Mouse (Mus musculus) embryo, embryonic 9.5 days (tissue): ENCODE data around the gene Tmem9b.

Experiments
- DNase-seq: peaks from one replicate; pipeline ENCODE4 v3.0.0-alpha.2; 2017; ENCODE audit errors: extremely low spot score

The Tmem9b gene

DNA sequence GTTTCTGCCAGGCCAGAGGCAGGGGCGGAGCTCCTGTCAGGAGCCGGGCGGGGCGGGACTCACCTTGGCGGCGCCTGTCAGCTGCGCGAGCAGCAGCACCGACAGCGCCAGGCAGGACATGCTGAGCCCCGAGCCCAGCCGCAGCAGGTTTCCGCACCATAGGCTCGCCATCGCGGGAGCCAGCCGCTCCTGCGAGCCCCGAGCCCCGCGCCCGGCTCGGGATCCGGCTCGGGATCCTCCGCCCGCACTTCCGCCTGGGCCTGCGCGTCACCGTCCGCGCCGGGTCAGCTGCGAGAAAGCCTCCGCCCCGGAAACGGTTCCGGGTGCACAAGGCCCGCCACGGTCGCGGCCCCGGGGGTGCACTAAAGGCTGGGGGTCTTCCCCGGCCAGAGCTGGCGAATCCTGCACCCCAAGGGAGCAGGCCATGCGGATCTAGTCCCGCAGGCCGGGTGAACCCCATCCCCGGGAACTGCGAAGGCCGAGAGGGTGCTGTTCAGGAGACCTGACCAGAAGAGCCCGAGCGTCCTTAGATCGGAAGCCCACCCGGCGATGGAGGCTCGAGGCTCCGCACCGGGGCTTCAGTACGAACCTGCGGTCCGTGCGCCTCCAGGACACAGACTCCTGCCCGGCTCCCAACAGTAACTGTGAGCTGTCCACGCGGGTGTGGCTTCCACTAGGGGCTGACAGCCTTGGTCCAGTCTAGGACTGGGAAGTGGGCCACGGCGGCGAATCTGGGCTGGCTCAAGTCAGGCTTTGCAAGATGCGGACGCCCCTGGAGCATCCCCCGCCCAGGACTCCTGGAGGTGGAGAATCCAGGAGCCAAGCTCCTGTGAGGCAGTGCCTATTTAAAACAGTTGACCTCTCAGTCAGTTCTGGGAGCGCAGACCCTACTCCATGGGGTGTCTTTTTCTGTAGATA lies at the start of gene Tmem9b:
Tmem9b (minus strand) TSS at position 868 of the 918 bp plus-strand sequence.
- DNase-seq: peak; percentile 86

DNA sequence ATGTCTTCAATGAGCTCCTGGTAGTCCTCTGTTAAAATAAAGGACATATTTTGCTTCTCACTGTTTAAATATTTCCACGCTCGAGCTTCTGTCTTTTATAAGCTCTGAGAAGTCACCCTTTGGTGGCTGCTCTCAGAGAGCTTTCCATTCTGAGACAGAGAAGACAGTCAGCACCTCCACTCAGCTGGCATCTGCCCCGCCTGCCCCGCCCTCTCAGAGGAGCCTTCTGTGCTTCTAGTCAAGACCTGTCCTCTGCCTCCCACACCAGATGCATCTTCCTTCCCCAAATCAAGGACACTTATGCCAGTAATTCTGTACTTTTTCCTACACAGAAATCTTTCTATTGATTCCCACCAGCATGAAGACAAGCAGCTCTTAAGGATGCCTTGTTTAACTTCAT lies 48.0 kb upstream of the Tmem9b start:
- no peak for DNase-seq

DNA sequence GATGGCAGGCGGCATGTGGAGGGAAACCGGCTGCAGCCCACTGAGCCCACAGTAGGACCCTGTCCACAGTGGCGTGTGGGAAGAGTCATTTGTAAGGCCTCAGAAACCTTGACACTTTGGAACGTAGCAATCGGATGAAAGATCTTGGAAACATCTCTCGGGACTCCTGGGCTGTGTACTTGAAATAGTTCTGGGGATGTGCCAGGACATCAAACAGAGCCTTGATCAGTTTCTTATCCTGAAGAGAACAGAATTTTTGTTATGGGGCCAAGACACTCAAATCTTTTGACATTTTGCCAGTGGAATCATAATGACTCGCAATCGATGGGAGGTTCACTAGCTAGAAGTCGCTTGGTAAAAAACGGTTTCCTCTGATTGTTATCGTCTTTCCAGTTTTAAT lies 46.5 kb upstream of the Tmem9b start:
- DNase-seq: no peak

DNA sequence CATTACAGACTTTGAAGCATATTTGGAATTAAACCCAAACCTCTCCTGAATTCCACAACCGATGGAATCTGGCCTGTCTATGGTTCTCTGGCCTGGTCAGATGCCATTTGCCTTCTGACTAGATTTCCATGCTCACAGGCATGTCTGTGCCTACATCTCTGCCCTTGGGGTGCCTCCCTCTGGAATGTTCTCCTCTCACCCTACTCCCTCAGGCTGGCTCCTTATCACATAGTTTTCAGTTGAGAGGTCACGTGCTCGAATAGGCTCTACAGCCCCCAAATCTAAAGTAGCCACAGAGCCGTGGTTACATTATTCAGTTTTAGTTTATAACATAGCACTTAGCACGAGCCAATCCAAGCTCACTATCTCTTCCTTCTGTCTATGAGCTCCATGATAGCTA lies 42.9 kb upstream of the Tmem9b start:
- DNase-seq: no peak

DNA sequence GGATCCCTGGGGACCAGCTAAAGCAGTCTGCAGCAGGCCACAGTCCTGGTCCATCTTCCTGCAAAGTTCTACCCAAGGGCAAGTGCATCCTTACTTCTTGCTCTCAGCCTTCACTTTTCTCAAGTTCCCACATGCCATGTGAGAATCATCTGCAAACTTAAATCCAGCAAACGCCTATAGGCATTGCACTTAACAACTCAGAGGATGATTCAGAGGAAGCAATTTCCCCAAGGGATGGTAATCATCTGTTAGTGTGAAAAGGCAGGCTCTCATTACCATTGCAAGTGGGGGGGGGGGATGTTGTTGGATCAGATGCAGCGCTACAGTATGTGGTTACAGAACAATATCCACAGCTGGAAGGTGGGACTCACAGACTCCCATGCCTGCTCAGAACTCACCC lies 41.9 kb upstream of the Tmem9b start:
- DNase-seq: no peak

DNA sequence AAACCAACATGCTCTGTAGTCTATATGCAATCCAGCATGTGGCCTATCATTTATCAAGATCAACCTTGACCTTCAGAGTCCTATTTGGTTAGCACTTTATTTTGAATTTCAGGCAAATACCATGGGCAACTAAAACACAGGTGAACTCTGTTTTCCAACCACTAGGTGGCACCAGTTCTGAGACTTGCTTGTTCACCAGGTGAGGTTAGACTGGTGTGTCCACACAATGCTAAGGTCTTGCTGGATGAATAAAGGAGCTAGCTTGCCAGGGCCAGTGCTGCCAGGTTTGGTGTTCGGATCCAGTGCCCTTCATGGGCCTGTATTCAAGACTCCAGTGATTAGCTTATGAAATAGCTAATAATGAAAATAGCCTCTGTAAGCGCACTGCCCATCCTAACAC lies 40.1 kb upstream of the Tmem9b start:
- DNase-seq: peak; percentile 50

DNA sequence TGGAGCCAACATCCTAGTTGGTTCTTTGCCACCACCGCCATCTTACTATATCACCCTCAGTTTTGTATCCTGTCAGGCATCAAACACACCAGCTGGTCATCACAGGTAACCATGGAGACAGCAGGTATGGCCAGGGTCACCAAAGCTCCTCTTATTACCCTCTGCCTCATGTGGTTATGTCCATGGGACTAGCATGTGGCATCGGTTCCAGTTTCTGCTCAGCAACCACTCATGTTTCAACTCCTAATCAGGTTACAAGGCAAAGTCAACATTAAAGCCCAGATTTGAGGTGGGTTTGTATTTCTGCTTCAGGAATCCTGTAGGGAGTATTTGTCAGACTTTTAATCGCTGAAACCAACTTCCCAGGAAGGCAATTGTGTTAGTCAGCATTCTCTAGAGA lies 38.1 kb upstream of the Tmem9b start:
- DNase-seq: no peak

DNA sequence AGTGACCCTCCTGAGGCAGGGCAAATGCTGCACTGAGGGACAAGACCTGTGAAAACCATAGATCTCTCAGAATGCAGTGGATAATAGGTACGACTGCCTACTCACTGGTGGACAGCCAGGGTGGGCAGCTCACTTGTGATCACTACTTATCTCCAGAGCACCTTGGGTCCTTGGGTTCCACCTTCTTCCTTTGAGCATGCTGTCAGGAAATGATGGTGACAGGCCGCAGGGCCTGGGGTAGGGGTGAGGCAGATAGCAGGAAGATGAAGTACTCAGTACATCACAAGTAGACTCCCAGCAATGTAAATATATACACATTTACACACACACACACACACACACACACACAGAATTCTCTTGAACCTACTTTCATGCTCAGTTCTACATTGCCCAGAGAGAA lies 35.2 kb upstream of the Tmem9b start:
- no peak for DNase-seq

DNA sequence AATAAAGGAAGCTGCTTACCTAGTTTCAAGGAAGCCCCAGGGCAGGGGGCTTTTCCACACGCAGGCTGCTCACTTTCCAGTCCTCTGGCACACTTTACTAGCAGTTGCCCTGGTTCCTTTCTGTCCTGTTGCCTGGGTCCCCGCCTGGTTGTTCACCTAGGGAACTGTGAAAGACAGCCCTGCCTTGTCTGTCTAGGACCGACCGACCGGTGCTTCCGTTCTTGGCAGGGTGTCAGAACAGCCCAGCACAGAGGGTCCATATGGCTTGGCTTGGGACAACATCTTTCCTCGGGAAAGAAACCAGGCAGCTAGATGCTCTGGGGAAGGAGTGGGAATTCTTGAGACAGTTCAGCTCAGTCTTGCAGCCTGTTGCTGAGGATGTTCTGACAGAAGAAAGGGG lies 30.6 kb upstream of the Tmem9b start:
- DNase-seq: no peak

DNA sequence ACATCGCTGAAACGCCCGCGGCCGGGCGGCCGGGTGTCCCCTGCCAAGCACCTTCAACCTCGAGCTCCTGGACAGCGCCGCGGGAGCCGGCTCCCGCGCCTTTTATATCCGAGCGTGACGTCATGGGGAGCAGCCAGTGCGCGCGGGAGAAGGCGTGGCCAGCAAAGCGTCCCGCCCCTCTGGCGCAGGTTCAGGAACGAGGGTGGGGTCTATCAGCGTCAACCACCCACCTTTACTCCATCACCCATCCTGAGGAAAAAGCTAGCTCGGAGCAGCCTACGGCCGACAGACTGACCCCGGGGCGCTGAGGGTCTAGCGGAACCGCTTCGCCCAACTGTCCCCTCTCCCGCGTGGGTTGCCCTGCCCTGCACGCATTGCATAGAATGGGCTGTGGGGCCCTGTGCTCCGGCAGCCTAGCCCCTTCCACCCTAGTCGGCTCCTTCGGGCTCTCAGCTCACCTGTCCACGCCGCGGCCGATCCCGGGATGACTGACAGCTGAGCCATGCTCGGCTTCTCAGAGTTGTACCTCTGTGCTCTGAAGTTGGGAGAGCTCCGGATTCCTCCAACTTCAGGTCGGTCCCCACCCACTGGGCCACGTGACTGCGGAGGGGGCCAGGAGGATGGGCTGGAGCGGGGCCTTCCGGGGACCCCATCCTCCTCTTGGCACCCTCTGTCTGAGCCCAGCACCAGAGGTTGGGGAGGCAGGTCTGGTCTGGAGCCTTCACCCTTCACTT lies 29.0 kb upstream of the Tmem9b start, which contains the start of gene Nrip3:
Nrip3 (minus strand) TSS at position 556 of the 734 bp plus-strand sequence.
- peak; percentile 87 for DNase-seq

DNA sequence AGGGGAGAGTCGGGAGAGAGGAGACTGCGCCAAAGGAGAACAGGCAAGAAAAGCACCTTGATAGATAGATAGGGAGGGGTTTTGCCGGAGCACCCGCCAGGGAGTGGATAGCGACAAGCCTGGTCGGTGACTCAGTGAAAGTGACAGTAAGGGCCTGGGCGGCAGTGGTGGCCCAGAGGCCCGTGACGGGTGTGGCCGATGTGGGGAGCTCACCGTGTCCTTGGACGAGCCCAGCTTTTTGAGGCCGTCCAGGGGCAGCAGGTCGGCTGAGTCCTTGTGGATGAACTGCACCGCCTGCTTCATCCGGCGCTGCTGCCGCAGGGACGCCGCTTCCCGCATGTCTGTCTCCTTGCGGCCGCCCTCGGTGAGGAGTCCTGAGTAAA lies 28.4 kb upstream of the Tmem9b start:
- DNase-seq: no peak

DNA sequence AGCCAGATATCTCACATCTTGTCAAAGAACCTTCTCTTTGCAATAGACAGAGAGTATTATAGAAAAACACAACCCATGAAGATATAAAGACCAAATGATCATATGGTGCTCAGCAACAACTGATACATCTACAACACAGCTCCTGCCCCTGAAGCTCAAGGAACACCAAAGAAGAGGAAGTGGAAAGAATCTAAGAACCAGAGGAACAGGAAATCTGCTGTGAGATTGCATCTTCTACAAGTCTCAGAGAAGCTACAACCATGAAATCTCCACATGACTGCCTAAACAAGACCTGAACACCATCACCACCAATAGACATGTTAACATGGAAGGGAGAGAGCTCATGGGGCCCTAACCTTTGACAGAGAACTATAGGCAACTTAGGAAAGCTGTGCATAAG lies 19.6 kb upstream of the Tmem9b start:
- DNase-seq: no peak

DNA sequence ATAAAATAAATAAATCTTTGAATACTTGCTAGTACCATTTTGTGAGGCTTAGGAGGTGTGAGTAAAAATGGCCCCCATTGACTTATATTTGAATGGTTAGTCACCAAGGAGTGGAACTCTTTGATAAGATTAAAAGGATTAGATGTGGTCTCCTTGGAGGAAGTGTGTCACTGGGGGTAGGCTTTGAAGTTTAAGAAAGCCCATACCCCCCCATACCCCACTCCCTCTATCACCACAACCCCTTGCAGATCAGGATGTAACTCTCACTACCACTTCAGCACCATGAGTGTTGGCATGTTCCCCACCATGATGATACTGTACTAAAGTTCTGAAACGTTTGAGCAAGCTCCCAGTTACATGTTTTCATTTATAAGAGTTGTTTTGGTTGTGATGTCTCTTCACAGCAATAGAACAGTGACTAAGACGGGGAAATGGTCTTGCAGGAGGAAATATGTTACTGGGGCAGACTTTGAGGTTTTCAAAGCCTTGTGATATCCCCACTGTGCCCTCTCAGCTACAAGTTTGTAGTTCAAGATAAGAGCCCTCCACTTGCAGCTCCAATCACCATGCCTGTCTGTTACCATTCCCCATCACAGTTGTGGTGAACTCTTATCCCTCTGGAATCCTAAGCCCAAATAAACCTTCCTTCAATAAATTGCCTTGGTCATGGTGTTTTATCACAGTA lies 16.2 kb upstream of the Tmem9b start:
- no peak for DNase-seq

DNA sequence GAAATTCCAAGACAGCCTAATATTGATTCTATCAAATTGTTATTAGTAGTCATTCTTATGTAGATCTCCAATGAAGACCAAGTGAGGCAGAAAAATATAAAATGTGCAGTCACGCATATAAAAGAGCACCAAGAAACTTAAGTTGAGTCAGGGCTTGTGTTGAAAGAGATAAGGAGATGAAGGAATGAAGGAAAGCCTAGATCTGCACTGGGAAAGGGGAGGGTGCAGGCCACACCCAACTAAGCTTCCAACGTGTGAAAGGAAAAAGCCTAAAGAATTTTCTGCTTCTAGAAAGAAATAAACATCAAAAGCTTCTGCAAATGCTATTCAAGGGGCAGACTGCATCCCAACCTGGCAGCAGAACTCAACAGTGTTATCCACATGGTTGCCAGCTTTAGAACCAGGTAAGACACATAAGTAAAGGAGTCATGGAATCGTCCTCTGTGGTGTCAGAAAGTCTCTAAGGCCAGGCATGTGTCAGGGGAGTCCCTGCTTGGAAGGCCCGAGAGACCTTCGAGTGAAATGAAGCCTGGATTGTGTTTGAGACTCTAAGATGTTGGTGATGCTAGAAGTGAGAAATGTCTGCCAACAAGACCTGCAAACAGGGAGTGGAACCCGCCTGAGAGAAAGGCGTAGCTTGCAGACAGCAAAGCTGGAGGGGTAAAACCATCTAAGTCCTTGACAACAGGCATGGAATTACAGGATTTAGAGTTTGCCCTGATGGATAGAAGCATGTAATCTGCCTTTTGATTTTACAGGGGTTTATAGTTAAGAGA lies 15.1 kb upstream of the Tmem9b start:
- no peak for DNase-seq

DNA sequence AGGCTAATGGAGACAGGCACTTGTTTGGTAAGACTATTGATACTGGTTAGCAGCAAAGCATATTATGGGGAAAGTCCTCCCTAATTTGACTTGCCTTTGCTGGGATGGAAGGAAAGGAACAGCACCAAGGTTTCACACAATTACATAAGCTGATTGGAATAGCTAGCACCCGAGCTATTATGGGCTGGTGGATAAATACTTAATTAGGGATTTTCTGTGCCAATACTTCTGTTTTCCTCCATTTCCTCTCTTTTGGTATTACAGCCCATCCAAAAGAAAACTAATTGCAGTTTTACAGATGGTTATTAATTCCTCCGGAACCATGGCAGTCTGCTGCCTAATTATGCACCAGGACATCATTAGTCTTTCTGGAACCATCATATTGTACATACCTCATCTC lies 11.3 kb upstream of the Tmem9b start:
- DNase-seq: no peak

DNA sequence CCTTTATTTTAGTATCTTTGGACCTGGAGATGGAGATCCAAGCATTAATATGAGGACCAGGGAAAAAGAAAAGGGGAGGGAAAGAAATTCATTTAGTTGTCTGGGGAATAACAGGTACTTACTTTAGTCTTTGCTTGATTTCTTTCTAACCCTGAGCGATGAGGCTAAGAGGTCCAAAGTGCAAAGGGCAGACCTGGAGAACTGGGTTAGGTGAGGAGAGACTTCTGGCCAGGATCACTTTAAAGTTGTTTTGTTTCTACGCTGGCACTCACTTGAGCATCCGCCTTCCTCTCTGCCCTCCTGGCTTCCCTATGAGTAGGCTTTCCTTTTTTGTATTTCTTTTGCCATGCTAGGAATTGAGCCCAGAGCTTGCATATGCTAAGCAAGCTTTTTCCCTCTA lies 3.6 kb upstream of the Tmem9b start:
- DNase-seq: no peak

DNA sequence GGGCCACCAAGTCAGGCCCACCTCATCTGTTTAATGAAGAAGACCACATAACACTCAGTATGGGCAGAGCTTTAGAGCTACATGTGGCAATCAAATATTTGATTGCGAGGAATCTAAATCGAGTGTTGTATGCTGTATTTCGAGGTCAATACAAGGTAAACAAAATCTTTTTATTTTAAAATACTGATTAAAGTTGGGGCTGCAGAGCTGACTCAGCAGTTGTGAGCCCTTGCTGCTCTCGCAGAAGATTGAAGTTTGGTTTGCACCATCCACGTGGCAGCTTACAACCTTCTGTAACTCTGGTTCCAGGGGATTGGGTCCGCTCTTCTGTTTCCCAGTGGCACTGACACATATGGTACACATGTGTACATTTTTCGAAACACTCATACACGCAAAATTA lies 1.4 kb upstream of the Tmem9b start:
- DNase-seq: no peak

DNA sequence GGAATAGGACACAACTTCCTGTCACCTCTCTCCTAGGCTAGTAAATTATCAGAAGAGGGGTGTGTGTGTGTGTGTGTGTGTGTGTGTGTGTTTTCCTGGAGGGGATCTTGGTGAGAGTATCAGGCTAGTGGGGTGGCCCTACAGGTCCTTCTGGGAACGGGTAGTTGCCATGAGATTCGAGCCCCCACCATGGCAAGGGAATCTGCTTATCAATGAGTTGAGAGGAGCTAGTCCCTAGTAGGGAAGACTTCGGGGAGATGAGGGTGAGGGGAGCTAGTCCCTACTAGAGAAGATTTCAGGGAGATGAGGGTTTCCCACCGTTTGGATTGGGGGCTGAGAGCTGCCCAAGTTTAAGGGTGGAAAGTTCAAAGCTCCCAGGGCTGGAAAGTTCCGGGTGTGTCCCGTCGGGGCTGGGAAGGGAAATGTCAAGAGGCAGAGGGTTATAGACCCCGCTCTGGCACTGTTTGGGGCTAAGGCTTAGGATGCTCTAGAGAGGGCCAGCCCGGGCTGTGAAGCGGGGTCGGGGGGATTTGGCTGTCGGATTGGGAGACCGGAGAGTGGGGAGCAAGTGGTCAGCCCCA lies 1.2 kb downstream of the Tmem9b start:
- DNase-seq: no peak

DNA sequence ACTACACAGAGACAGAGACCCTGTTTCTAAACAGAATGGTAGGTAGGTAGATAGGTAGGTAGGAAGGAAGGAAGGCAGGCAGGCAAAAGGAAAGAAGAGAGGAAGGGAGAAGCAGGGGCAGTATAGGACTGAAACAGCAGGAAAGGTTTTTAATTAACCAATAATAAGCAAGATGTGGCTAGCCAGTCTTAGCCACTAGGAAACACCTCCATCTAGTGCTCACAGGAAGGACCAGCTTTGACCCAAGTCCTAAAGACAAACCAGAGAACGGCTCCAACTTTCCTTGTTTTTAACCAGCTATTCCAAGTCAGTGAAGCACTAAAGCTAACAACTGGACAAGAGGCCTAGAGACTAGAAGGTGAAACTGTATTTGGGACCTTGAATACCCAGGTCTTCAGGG lies 4.9 kb downstream of the Tmem9b start:
- no peak for DNase-seq

DNA sequence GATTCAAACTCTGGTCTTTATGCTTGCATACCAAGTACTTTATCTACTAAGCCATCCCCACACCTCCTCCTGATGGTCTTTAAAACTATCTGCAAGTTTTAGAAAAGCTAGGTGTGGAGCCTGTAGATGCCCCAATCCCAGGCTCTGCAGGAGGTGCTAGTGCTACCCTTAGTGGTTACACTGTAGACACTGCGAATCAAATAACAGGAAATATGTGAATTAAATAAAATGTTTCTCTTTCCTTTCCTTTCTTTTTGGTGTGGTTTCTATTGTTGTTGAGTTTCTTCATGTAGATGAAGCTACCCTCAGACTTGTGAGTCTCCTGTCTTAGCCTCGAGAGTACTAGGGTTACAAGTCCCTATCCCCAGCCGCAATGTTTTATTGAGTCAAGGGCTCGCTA lies 11.0 kb downstream of the Tmem9b start:
- DNase-seq: no peak

DNA sequence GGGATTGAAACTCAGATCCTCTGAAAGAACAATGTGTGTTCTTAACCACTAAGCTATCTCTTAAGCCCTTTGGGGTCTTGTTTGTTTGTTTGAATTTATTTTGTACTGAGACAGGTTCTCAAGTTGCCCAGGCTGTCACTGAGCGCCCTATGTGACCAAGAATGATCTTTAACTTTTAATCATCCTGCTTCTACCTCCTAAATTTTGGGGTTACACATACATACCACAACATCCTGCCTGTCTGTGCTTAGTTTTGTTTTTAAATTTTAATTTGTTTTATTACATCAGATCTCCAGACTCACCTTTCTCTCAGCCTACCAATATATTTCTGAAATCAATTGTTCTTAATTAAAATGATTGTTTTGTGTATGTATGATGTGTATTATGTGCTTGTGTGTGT lies 11.6 kb downstream of the Tmem9b start:
- DNase-seq: no peak
